Mouse (Mus musculus) forebrain, embryonic 10.5 days (tissue): Measurements from ENCODE around the gene Rpl4. TPM values are rescaled to one million over a fixed set of nuclear protein-coding genes. Genes with fewer than 3 reads are reported as not detected.

Experiments used
- DNase-seq: peaks from one replicate; pipeline ENCODE4 v3.0.0-alpha.2; 2017; ENCODE audit warnings: low spot score; ENCODE audit errors: extremely low spot score
- H3K27ac ChIP-seq: fragments of 300-500 bp; sonication (generic); 2 replicates; pipeline ENCODE4 v1.5.1; 2016; ENCODE audit warnings: mild to moderate bottlenecking
- H3K27me3 ChIP-seq: fragments of 300-500 bp; sonication (generic); 2 replicates; pipeline ENCODE4 v1.6.1; 2016; ENCODE audit warnings: mild to moderate bottlenecking; ENCODE audit not compliant: poor library complexity, severe bottlenecking
- H3K36me3 ChIP-seq: fragments of 300-500 bp; sonication (generic); replicated peaks from 2 replicates; pipeline ENCODE4 v1.6.1; 2016; ENCODE audit warnings: mild to moderate bottlenecking, moderate library complexity
- H3K4me1 ChIP-seq: fragments of 300-500 bp; sonication (generic); 2 replicates; pipeline ENCODE4 v1.6.1; 2016
- H3K4me3 ChIP-seq: fragments of 300-500 bp; sonication (generic); 2 replicates; pipeline ENCODE4 v1.5.1; 2016; ENCODE audit warnings: mild to moderate bottlenecking, moderate library complexity
- H3K9me3 ChIP-seq: fragments of 300-500 bp; sonication (generic); 2 replicates; pipeline ENCODE4 v1.6.1; 2016; ENCODE audit warnings: mild to moderate bottlenecking, moderate library complexity
- WGBS: fragments of 180-500 bp; shearing (Covaris S2); methylation state at CpG from one replicate; pipeline ENCODE4 v1.1.7; 2016; 5-methylcytosine and 5-hydroxymethylcytosine counted together
- microRNA-seq: library from miRNA; unstranded; fragments of <30 nt; microRNA quantifications from one replicate; pipeline ENCODE4, GENCODE M21; 2017
- polyA plus RNA-seq: library from polyadenylated mRNA; unstranded; fragments of >200 nt; fragmentation: Nextera tagmentation; extraction: Ambion mirVana; gene quantifications from 2 replicates; pipeline ENCODE4 v1.2.1, GENCODE M21; 2016

Gene Rpl4
- polyA plus RNA-seq, 1 experiment from 2014 or later: 1,283 TPM

DNA sequence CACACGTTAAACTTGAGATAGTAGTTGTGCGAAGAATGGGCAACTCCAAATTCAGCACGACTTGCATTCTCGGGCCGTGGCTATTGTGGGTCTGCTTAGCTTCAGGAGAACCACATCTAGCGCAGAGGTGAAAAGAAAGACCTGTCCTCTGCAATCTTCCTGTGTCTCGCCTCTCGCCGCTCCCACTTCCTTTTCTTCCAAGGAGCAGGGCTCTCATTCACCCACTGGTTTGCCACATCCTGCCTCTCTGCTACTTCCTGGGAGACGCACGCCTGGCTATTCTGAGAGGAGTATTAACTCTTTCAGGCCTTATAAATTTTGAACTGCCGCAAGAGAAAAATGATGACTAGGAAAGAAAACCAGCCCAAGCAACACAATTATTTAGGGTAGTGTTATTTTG, 54.6 kb downstream of the Rpl4 start:
- H3K4me1 ChIP-seq: peaks cover 28% of the 10 kb centered on the region
- H3K9me3 ChIP-seq: no peaks in the 10 kb centered on the region
- no peak overlapping the region for H3K4me3 ChIP-seq
- H3K27ac ChIP-seq: no peak overlapping the region
- no peak for DNase-seq
- peaks cover 9% of the 10 kb centered on the region for H3K36me3 ChIP-seq
- H3K27me3 ChIP-seq: no peaks in the 10 kb centered on the region
- WGBS: 90% methylated on average over 12 of the region's 12 CpGs

Small RNAs within 50 kb of the gene (microRNA-seq; reads per million reads assigned to microRNA genes)
- not detected for gene Gm24106

Other genes with a start within 250 kb of the Rpl4 start
- gene Smad6, start 151.3 kb upstream of the Rpl4 start, polyA plus RNA-seq: 3.6 and 3.7 TPM in 2 replicates
- 0.11 TPM in 1 of 2 replicates, not detected in the other for gene Lctl, start 56.2 kb upstream of the Rpl4 start, polyA plus RNA-seq
- gene Zwilch, start 271 bp upstream of the Rpl4 start, polyA plus RNA-seq: 47.5 and 49.3 TPM in 2 replicates
- 35.6 and 38.1 TPM in 2 replicates for gene Snapc5, start 5.9 kb downstream of the Rpl4 start, polyA plus RNA-seq
- 3.6 and 4.4 TPM in 2 replicates for gene Uchl4, start 61.8 kb downstream of the Rpl4 start, polyA plus RNA-seq
- gene Map2k1, start 80.3 kb downstream of the Rpl4 start, polyA plus RNA-seq: 74.9 and 81.7 TPM in 2 replicates
- 330 and 333 TPM in 2 replicates for gene Tipin, start 108.2 kb downstream of the Rpl4 start, polyA plus RNA-seq
- gene Dis3l, start 167.9 kb downstream of the Rpl4 start, polyA plus RNA-seq: 21.2 and 21.9 TPM in 2 replicates
- 0.92 and 0.99 TPM in 2 replicates for gene Megf11, start 212.3 kb downstream of the Rpl4 start, polyA plus RNA-seq